In the genomic region with DNA sequence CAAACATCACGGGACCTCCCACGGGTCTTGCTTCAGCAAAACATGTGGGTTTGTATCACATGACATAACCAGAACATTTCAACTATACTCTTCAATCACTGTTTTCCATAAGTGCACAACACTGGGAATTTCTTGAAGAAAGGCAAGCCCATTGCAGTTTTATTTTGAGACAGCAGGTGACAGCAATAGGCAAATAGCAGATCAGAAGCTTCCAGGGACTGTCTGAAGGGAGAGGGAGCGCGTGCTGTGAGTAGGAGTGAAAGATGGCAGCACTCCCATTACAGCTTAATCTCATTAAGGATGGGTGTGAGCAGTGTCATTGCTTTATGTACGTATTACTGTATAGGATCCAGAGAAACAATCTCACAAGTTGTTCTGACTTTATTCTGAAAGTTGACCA, we compare ENCODE assay signal across 16 mouse cellular contexts. TPM values are rescaled to one million over a fixed set of nuclear protein-coding genes. Genes with fewer than 3 reads are reported as not detected.
DNase-seq lines count a peak whose midpoint lies in the region; ATAC-seq and TF ChIP-seq lines count a peak whose summit lies in the region.
"Had no signal": no experiment of that assay in that cellular context is flagged by ENCODE, and none has a peak within 500 bp of the region (broad histone marks: within the 10 kb centered on the region; RNA-seq: fewer than 3 reads in every experiment).

No protein-coding gene starts in this region.

- no peak overlapping the region for H3K9ac ChIP-seq in kidney, postnatal 0 days (ENCODE audit: low read depth, low read length)
- no peak overlapping the region for H3K9ac ChIP-seq in lung, postnatal 0 days (replicated peaks; ENCODE audit: low read depth)
- H3K9ac ChIP-seq: embryonic facial prominence, embryonic 15.5 days; limb, embryonic 13.5 days; lung, embryonic 15.5 days had no signal

- TF ChIP-seq EP300 in lung, postnatal 0 days (IDR thresholded peaks at IDR 0.05): no peak

- TF ChIP-seq POLR2A in lung, adult 2 months (IDR thresholded peaks at IDR 0.05; ENCODE audit: borderline replicate concordance, extremely low read depth, low read depth, low read length): no peak

- H3K4me3 ChIP-seq in kidney, postnatal 0 days (replicated peaks; ENCODE audit: low read depth, low read length): no peak overlapping the region
- H3K4me3 ChIP-seq in lung, postnatal 0 days (ENCODE audit: low read depth, low read length): no peak overlapping the region
- no peak overlapping the region for H3K4me3 ChIP-seq in lung, adult 2 months (replicated peaks; ENCODE audit: extremely low read depth, low read depth, low read length)
- H3K4me3 ChIP-seq: embryonic facial prominence, embryonic 15.5 days; limb, embryonic 13.5 days; lung, embryonic 15.5 days had no signal

- peak; percentile 7 to 12 for DNase-seq in cerebellum, postnatal 10 days
- no peak for DNase-seq in cerebellum, postnatal 36 days
- peak; percentile 29 for DNase-seq in kidney, postnatal 0 days (ENCODE audit: low spot score)
- no peak for DNase-seq in kidney, postnatal 25 days
- DNase-seq in lung, postnatal 0 days (ENCODE audit: low spot score): no peak
- DNase-seq in lung, adult 2 months: no peak
- peak; percentile 19 for DNase-seq in fat pad, adult 2 months (ENCODE audit: extremely low read depth, low read depth, low spot score)
- no peak for DNase-seq in adrenal gland, postnatal 14 days
- DNase-seq: cerebellum, postnatal 14 days; heart, adult 11 months; kidney, postnatal 14 days; spleen, adult 18-20 months had no signal

- H3K4me1 ChIP-seq in kidney, postnatal 0 days (replicated peaks; ENCODE audit: insufficient read depth, low read length): no peaks in the 10 kb centered on the region
- no peaks in the 10 kb centered on the region for H3K4me1 ChIP-seq in lung, postnatal 0 days (ENCODE audit: insufficient read depth, low read depth, low read length)
- no peaks in the 10 kb centered on the region for H3K4me1 ChIP-seq in lung, adult 2 months (ENCODE audit: control insufficient read depth, insufficient read depth, low read length)
- H3K4me1 ChIP-seq: embryonic facial prominence, embryonic 15.5 days; limb, embryonic 13.5 days; lung, embryonic 15.5 days had no signal

- 69% methylated on average over 5 of the region's 5 CpGs for WGBS in kidney, postnatal 0 days
- 77% methylated on average over 5 of the region's 5 CpGs for WGBS in lung, postnatal 0 days
- WGBS in lung, adult 2 months: 84% methylated on average over 5 of the region's 5 CpGs

- no peak for ATAC-seq in kidney, postnatal 0 days (replicated peaks; ENCODE audit: low FRiP score, low read depth)
- no peak for ATAC-seq in lung, postnatal 0 days
- ATAC-seq: activated CD4-positive, CD25-positive, alpha-beta regulatory T cell, adult 4 months had no signal

- H3K9me3 ChIP-seq in kidney, postnatal 0 days (replicated peaks; ENCODE audit: low read length): no peaks in the 10 kb centered on the region
- H3K9me3 ChIP-seq in lung, postnatal 0 days (ENCODE audit: low read length): no peaks in the 10 kb centered on the region
- H3K9me3 ChIP-seq: embryonic facial prominence, embryonic 15.5 days; limb, embryonic 13.5 days; lung, embryonic 15.5 days had no signal

- H3K4me2 ChIP-seq in kidney, postnatal 0 days (ENCODE audit: low read length): no peak overlapping the region
- no peak overlapping the region for H3K4me2 ChIP-seq in lung, postnatal 0 days (replicated peaks; ENCODE audit: low read depth, low read length)
- H3K4me2 ChIP-seq: embryonic facial prominence, embryonic 15.5 days; limb, embryonic 13.5 days; lung, embryonic 15.5 days had no signal

- H3K36me3 ChIP-seq in kidney, postnatal 0 days (ENCODE audit: insufficient read depth, low read length): peaks cover 5% of the 10 kb centered on the region; the same call in 1 of the 2 replicates
- H3K36me3 ChIP-seq in lung, postnatal 0 days (ENCODE audit: insufficient read depth, low read length): no peaks in the 10 kb centered on the region
- H3K36me3 ChIP-seq: embryonic facial prominence, embryonic 15.5 days had no signal

- no peaks in the 10 kb centered on the region for H3K27me3 ChIP-seq in kidney, postnatal 0 days (ENCODE audit: insufficient read depth, low read length)
- H3K27me3 ChIP-seq in lung, postnatal 0 days (replicated peaks; ENCODE audit: insufficient read depth, low read length): no peaks in the 10 kb centered on the region
- H3K27me3 ChIP-seq: embryonic facial prominence, embryonic 15.5 days; limb, embryonic 13.5 days; lung, embryonic 15.5 days had no signal

- peak; percentile 57 for TF ChIP-seq CTCF in kidney, postnatal 0 days (IDR thresholded peaks at IDR 0.05; ENCODE audit: low read depth)
- TF ChIP-seq CTCF in lung, postnatal 0 days (IDR thresholded peaks at IDR 0.05): peak; percentile 20; the same call in 1 of the 2 replicates
- TF ChIP-seq CTCF in lung, adult 2 months (IDR thresholded peaks at IDR 0.05; ENCODE audit: insufficient read depth, low read length): no peak

- H3K27ac ChIP-seq in kidney, postnatal 0 days: no peak overlapping the region
- H3K27ac ChIP-seq in lung, postnatal 0 days (ENCODE audit: low read length): no peak overlapping the region
- H3K27ac ChIP-seq: embryonic facial prominence, embryonic 15.5 days; limb, embryonic 13.5 days; lung, embryonic 15.5 days had no signal

RNA-seq across cellular contexts. Expression of gene Alkbh3, which starts 58.9 kb away (rescaled TPM):
- 74.9 and 75.0 TPM in 2 replicates for polyA plus RNA-seq in kidney, postnatal 0 days (2015; fragmentation: Nextera tagmentation; extraction: Ambion mirVana)
- 46.1 and 59.9 TPM in 2 replicates for polyA plus RNA-seq in lung, postnatal 0 days (2015; fragmentation: Nextera tagmentation; extraction: Ambion mirVana)
- polyA plus RNA-seq in lung, adult 2 months (2012; rRNA removed): 28.2 and 36.6 TPM in 2 replicates
- total RNA-seq in adrenal gland, postnatal 14 days (2021): 48.8 and 65.8 TPM in 2 replicates

Comparison
In these comparisons a context has a peak if more than half of its experiments do, and no peak if none do; other contexts are left out.
1. DNase-seq: peak in cerebellum, postnatal 10 days (2 of 2), kidney, postnatal 0 days (single experiment) and fat pad, adult 2 months (single experiment); none in cerebellum, postnatal 36 days (0 of 2), kidney, postnatal 25 days (0 of 2), lung, postnatal 0 days (single experiment), lung, adult 2 months (single experiment) and adrenal gland, postnatal 14 days (single experiment).